Mouse (Mus musculus) mature B cell (primary cell): ENCODE results near the gene Rbm8a.
"Not testable (repeated sequence)": the region's sequence is repeated elsewhere in the genome, so short reads cannot be mapped to it uniquely, and the experiment has no call there.

ENCODE experiments used
- in situ Hi-C: fragments of 300-500 bp; cut with MboI; formaldehyde crosslinking; loops from 2 replicates; pipeline ENCODE4 v1.14.3; 2019

The Rbm8a gene

DNA sequence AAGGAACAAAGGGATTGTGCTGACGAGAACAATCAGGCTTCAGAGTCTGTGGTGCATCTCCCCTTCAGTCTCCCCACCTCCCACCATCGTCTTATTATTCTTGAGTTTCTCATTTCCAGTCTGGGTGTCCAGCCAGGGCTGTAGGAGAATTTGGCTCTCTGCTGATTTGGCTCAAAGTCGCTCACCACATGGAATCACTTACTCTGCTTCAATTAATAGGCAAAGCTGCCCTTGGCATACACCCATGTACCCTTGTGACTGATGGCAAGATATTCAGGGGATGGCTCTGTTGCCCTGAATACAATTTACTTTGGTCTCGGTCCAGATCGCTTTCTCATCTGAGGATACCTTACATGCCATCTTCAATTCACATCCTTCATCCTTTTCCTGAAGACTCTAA is 26.4 kb upstream of the Rbm8a start:
- in situ Hi-C loops = no loop called here

- in situ Hi-C loops = not testable (repeated sequence)
Measured at GRCm38 (mm10) chr3:96606007-96606406, 23.7 kb upstream of the Rbm8a start.

DNA sequence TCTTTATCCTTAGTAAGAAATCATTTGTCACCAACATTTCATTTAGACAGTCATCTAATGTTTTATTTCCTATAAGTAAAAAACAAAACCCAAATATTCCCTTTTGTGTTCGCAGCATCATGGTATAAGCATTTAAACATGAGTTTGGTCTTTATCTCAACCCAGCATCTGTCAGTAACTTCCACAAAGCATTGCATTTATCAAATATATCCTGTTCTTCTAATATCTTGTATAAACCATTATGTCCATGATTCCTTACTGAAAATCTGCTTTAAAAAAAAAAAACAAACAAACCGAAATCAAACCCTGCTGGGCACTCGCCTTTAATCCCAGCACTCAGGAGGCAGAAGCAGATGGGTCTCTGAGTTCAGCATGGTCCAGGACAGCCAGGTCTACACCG is 23.1 kb upstream of the Rbm8a start:
- in situ Hi-C loops = no loop called here

- in situ Hi-C loops = no loop called here
Measured at GRCm38 (mm10) chr3:96617941-96618340, 11.8 kb upstream of the Rbm8a start.

GRCm38 (mm10) chr3:96623201-96623600 is 6.5 kb upstream of the Rbm8a start:
- in situ Hi-C loops = no loop called here

GRCm38 (mm10) chr3:96632058-96632457 is 2.3 kb downstream of the Rbm8a start:
- in situ Hi-C loops = loop anchor here (5.0 kb wide), 1 partner anchor 85 kb away; no protein-coding TSS in a partner anchor

- in situ Hi-C loops = loop anchor here (5.0 kb wide), 1 partner anchor 87 kb away; no protein-coding TSS in a partner anchor
Measured at GRCm38 (mm10) chr3:96634015-96634414, 4.3 kb downstream of the Rbm8a start.

DNA sequence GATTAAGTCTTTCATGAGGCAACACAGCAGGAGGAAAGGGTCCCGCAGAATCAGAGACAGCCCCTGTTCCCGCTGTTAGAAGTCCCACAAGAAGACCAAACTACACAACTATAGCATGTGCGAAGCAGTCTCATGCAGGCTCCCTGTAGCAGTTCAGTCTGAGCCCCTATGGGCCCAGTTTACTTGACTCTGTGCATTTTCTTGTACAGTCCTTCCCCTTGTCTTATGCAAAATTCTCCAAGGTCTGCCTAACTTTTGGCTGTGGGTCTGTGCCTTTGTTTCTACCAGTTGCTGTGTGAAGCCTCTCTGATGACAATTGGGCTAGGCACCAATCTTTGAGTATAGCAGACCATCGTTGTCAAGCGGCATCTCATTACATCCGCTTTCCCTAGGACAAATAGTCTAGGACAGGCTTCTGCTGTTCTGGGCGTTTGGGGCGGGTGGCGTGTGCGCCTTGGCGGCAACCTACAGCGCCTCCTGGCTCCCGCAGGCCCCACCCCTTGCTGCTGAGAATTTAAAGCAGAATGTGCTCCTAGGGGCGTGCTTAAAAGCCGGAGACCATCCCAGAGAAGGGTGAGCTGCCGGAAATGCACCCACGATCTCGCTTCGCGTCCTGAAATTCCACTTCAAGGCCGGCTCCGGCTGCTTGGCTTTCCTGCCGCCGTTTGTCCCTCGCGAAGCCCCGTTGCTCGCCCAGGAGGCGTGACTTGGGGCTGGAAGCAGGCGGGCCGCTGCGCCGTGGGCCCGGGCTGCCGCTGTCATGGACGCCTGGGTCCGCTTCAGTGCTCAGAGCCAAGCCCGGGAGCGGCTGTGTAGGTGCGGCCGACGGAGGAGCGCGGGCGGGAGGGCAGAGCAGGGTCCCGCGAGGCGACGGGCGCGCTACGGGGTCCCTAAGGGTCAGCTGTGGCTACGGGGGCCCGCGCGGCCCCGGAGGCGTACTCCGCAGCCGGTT is 5.5 kb downstream of the Rbm8a start, which contains the start of the genes Pex11b and Gm42957:
Pex11b (plus strand) TSS at position 449 of the 952 bp plus-strand sequence.
Gm42957 (plus strand) TSS at position 547 of the 952 bp plus-strand sequence.
- in situ Hi-C loops = loop anchor here (5.0 kb wide), 1 partner anchor 88 kb away; no protein-coding TSS in a partner anchor

GRCm38 (mm10) chr3:96635906-96636305 is 6.2 kb downstream of the Rbm8a start:
- in situ Hi-C loops = no loop called here

DNA sequence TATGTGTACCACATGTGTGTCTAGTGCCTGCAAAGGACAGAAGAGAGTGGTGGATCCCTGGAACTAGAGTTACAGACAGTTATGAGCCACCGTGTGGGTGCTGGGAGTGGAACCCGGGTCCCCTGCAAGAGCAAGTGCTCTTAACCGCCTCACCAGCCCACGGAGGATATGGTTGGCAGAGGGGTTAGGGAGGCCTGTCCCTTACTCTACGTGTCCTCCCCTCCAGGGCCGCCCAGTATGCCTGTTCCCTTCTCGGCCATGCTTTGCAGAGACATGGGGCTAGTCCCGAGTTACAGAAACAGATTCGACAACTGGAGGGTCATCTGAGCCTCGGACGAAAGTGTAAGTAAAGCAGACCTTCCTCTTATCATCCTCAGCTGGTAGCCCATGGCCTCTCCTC is 6.7 kb downstream of the Rbm8a start:
- in situ Hi-C loops = no loop called here

DNA sequence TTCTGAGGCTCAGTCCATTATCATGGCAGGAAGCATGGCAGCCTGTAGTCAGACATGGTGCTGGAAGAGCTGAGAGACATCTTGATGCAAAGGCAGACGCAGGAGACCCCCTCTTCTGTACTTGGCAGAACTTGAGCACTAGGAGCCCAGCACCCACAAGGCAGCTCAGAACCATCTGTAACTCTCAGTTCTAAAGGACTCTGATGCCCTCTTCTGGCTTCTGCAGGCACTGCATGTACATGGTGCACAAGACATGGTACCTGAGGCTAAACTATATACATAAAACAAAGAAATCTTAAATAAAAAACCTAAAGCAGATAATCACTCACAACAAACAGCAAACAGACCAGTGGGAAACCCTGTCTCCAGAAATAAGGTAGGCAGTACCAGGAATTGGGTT is 9.5 kb downstream of the Rbm8a start:
- in situ Hi-C loops = no loop called here

GRCm38 (mm10) chr3:96645018-96645649 is 15.4 kb downstream of the Rbm8a start, which contains the start of gene Itga10:
Gene Itga10, plus strand, starts transcription at chr3:96645584.
- in situ Hi-C loops = no loop called here

DNA sequence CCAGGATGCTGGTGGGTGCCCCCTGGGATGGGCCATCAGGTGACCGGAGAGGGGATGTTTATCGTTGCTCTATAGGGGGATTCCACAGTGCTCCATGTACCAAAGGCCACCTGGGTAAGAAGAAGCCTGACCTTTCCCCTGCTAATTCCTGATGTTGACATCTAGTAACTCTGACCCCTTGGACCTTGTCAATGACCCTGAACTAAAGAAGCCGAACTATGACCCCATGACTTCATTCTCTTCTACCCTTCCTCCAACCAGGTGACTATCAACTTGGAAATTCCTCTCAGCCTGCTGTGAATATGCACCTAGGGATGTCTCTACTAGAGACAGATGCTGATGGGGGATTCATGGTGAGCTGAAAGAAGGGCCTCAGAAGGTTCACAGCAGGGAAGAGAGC is 17.6 kb downstream of the Rbm8a start:
- in situ Hi-C loops = no loop called here

DNA sequence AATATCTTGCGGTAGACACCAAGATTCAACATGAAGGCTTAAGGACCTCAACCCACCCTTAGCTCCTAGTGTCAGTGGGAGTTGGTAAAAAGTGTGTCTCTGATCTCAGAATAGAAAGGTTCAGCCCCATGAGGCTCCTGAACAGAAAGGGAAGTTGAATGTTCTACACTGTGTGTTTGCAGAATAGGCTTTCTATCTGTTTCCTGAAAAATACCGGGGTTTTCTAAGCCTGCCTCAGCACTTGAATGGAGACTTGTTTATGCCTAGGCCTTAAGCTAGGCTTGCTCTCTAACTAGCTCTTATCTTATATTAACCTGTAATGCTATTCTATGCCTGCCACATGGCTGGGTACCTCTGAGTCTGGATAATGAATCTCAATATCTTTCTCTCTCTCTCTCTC is 31.2 kb downstream of the Rbm8a start:
- in situ Hi-C loops = no loop called here

DNA sequence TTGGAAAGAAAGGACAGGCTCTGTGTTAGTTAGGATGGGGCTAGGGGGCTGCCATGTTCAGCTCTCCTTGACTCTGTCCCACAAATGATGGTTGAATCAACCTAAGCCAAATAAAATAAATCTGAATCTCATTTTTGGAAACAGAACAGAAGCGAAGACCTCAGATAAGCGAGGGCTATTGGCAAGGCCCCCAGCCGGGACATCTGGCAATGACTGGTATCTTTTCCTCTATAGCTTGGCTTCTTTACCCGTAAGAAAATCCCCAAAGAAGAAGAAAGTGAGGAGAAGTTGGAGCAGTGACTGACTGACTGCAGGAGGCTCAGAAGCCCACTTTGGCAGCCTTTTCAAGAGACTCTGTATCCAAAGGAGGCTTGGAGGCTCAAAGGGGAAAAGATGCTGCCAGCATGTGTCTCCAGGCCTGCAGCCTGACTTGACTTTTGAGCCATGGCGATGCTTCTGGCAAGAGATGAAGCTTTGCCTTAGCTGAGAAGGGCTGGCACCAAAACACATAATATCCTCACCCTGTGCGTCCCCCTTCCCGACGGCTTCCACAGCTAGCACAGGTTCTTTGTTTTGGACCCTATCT is 33.1 kb downstream of the Rbm8a start:
- in situ Hi-C loops = no loop called here

- in situ Hi-C loops = no loop called here
Measured at GRCm38 (mm10) chr3:96663432-96664239, 33.9 kb downstream of the Rbm8a start.

DNA sequence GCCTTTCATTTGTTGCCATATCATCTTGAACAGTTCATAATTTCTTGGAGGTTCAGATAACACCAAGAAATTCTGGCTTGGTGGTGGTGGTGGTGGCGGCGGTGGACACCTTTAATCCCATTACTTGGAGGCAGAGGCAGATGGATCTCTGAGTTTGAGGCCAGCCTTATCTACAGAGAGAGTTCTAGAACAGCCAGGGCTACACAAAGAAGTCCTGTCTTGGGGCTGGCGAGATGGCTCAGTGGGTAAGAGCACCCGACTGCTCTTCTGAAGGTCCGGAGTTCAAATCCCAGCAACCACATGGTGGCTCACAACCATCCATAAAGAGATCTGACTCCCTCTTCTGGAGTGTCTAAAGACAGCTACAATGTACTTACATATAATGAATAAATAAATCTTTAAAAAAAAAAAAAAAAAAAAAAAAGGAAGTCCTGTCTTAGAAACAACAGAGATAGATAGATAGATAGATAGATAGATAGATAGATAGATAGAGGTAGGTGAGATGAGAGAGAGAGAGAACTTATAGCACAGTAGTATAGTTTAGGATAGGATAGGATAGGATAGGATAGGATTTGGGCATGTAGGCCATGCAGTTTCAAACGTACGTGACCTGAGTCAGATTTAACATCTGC is 36.1 kb downstream of the Rbm8a start:
- in situ Hi-C loops = not testable (repeated sequence)

- in situ Hi-C loops = no loop called here
Measured at GRCm38 (mm10) chr3:96666916-96667315, 37.2 kb downstream of the Rbm8a start.

- in situ Hi-C loops = no loop called here
Measured at GRCm38 (mm10) chr3:96667316-96667715, 37.6 kb downstream of the Rbm8a start.

DNA sequence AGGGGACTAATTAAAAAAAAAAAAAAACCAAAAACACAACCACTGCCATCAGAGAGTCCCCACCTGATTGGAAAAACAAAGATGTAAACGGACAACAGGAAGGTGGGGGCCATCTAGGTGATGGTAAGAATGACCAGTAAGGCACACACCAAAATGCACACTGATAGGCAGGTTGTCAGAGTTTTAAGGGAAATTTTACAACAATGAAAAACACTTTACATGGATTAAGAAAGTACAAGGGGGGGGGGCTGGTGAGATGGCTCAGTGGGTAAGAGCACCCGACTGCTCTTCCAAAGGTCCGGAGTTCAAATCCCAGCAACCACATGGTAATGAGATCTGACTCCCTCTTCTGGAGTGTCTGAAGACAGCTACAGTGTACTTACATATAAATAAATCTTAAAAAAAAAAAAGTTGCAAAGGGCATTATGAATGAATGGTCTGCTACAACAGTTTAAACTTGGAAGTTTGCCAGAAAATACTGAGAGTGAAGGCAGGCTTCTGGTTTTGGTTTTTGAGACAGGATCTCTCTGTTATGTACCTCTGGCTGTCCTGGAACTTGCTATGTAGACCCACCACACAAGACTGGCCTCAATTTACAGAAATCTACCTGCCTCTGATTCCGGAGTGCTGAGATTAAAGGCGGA is 38.8 kb downstream of the Rbm8a start:
- in situ Hi-C loops = no loop called here
